Mouse (Mus musculus) cortical plate, adult 2 months (tissue): ENCODE data around the gene Sox4. TPM values are rescaled to one million over a fixed set of nuclear protein-coding genes. Genes with fewer than 3 reads are reported as not detected.

ENCODE experiments used
- H3K27ac ChIP-seq: fragments of 200-500 bp; 2 replicates; pipeline ENCODE4 v1.5.1; 2012; ENCODE audit warnings: low read length, control low read depth, inconsistent platforms; ENCODE audit not compliant: insufficient read depth
- H3K4me1 ChIP-seq: fragments of 200-500 bp; 2 replicates; pipeline ENCODE4 v1.6.1; 2011; ENCODE audit warnings: low read length; ENCODE audit not compliant: control insufficient read depth, insufficient read depth
- H3K4me3 ChIP-seq: fragments of 200-500 bp; 2 replicates; pipeline ENCODE4 v1.5.1; 2011; ENCODE audit warnings: mild to moderate bottlenecking, low read length, control low read depth; ENCODE audit not compliant: insufficient read depth
- CTCF ChIP-seq: fragments of 200-500 bp; IDR thresholded peaks from 2 replicates; pipeline ENCODE4 v1.5.1; 2011; ENCODE audit warnings: mild to moderate bottlenecking, control low read depth, low read length; ENCODE audit not compliant: insufficient read depth; ENCODE audit errors: extremely low read depth
- POLR2A ChIP-seq: fragments of 200-500 bp; IDR thresholded peaks from 2 replicates; pipeline ENCODE4 v1.6.1; 2011; ENCODE audit warnings: mild to moderate bottlenecking, low read length, control low read depth; ENCODE audit not compliant: insufficient read depth; ENCODE audit errors: extremely low read depth
- polyA plus RNA-seq: library from polyadenylated mRNA; depleted of rRNA; stranded (reverse); fragments of >200 nt; gene quantifications from 2 replicates; pipeline ENCODE4 v1.2.3, GENCODE M21; 2012

Sox4 gene
- polyA plus RNA-seq, 1 experiment = 12.0 TPM

- H3K27ac ChIP-seq = peak overlapping the region; percentile 92
- peak overlapping the region; percentile 70 for H3K4me3 ChIP-seq
- TF ChIP-seq CTCF (no peak), POLR2A (peak; percentile 58; the same call in 1 of the 2 replicates)
- no peaks in the 10 kb centered on the region for H3K4me1 ChIP-seq
Measured at GRCm38 (mm10) chr13:28958211-28959067, 4.9 kb upstream of the Sox4 start.

GRCm38 (mm10) chr13:28957765-28958164, 4.3 kb upstream of the Sox4 start:
- Histone ChIP-seq H3K4me1 (no peaks in the 10 kb centered on the region), H3K27ac (no peak overlapping the region), H3K4me3 (peak overlapping the region; percentile 70)
- TF ChIP-seq POLR2A (no peak), CTCF (peak; percentile 88)

- no peak for TF ChIP-seq CTCF
- peak; percentile 24; the same call in 1 of the 2 replicates for TF ChIP-seq POLR2A
- peak overlapping the region; percentile 99 for H3K27ac ChIP-seq
- H3K4me3 ChIP-seq = peak overlapping the region; percentile 50
- 0 out of 2 replicates have a peak, but pooled peaks cover 1% of the 10 kb centered on the region for H3K4me1 ChIP-seq
Measured at GRCm38 (mm10) chr13:28952576-28953571, 639 bp downstream of the Sox4 start.

GRCm38 (mm10) chr13:28951691-28952575, 1.6 kb downstream of the Sox4 start:
- H3K27ac ChIP-seq = peak overlapping the region; percentile 99
- TF ChIP-seq CTCF (no peak), POLR2A (no peak)
- 0 out of 2 replicates have a peak, but pooled peaks cover 1% of the 10 kb centered on the region for H3K4me1 ChIP-seq
- H3K4me3 ChIP-seq = peak overlapping the region; percentile 50

GRCm38 (mm10) chr13:28950623-28951491, 2.7 kb downstream of the Sox4 start:
- Histone ChIP-seq H3K4me3 (peak overlapping the region; percentile 50), H3K27ac (peak overlapping the region; percentile 99; the same call in 1 of the 2 replicates), H3K4me1 (0 out of 2 replicates have a peak, but pooled peaks cover 1% of the 10 kb centered on the region)
- TF ChIP-seq POLR2A (no peak), CTCF (no peak)

- TF ChIP-seq POLR2A (no peak), CTCF (no peak)
- H3K4me3 ChIP-seq = peak overlapping the region; percentile 50
- H3K27ac ChIP-seq = peak overlapping the region; percentile 99; the same call in 1 of the 2 replicates
- 0 out of 2 replicates have a peak, but pooled peaks cover 1% of the 10 kb centered on the region for H3K4me1 ChIP-seq
Measured at GRCm38 (mm10) chr13:28950266-28950622, 3.3 kb downstream of the Sox4 start.

GRCm38 (mm10) chr13:28949279-28949915, 4.1 kb downstream of the Sox4 start:
- TF ChIP-seq POLR2A = no peak
- TF ChIP-seq CTCF = no peak
- no peak overlapping the region for H3K27ac ChIP-seq
- H3K4me3 ChIP-seq = peak overlapping the region; percentile 26

GRCm38 (mm10) chr13:28948541-28948940, 5.0 kb downstream of the Sox4 start:
- H3K27ac ChIP-seq = no peak overlapping the region
- H3K4me1 ChIP-seq = 0 out of 2 replicates have a peak, but pooled peaks cover 1% of the 10 kb centered on the region
- TF ChIP-seq POLR2A = no peak
- no peak for TF ChIP-seq CTCF
- peak overlapping the region; percentile 26 for H3K4me3 ChIP-seq

More at GRCm38 (mm10) chr13:28949279-28949915, 4.1 kb downstream of the Sox4 start:
- 0 out of 2 replicates have a peak, but pooled peaks cover 1% of the 10 kb centered on the region for H3K4me1 ChIP-seq
